Mouse (Mus musculus) ES-Bruce4 (cell line): Measurements from ENCODE around the gene Adprh. TPM values are rescaled to one million over a fixed set of nuclear protein-coding genes. Genes with fewer than 3 reads are reported as not detected.

Experiments
- H3K27ac ChIP-seq: 2 replicates; pipeline ENCODE4 v1.5.1; 2012; ENCODE audit warnings: low read length, inconsistent platforms; ENCODE audit not compliant: insufficient read depth
- H3K27me3 ChIP-seq: 2 replicates; pipeline ENCODE4 v1.6.1; 2012; ENCODE audit warnings: mild to moderate bottlenecking, low read length, inconsistent platforms; ENCODE audit not compliant: control insufficient read depth, poor library complexity, insufficient read depth, severe bottlenecking
- H3K36me3 ChIP-seq: 2 replicates; pipeline ENCODE4 v1.6.1; 2012; ENCODE audit warnings: inconsistent platforms, mild to moderate bottlenecking, low read length, moderate library complexity; ENCODE audit not compliant: control insufficient read depth, poor library complexity, insufficient read depth, severe bottlenecking
- H3K4me1 ChIP-seq: one replicate; pipeline ENCODE4 v1.8.1; 2011; ENCODE audit warnings: low read length; ENCODE audit not compliant: control insufficient read depth, insufficient read depth
- H3K4me3 ChIP-seq: 2 replicates; pipeline ENCODE4 v1.5.1; 2011; ENCODE audit warnings: low read depth, mild to moderate bottlenecking, low read length
- H3K9ac ChIP-seq: 2 replicates; pipeline ENCODE4 v1.6.1; 2012; ENCODE audit warnings: low read depth, mild to moderate bottlenecking, inconsistent platforms; ENCODE audit not compliant: poor library complexity, severe bottlenecking
- H3K9me3 ChIP-seq: replicated peaks from 2 replicates; pipeline ENCODE4 v1.6.1; 2012; ENCODE audit warnings: mild to moderate bottlenecking, low read length, inconsistent platforms; ENCODE audit not compliant: control insufficient read depth, poor library complexity, insufficient read depth, severe bottlenecking
- CTCF ChIP-seq: IDR thresholded peaks from one replicate; pipeline ENCODE4 v1.8.1; 2011; ENCODE audit warnings: low read depth, low read length
- EP300 ChIP-seq: IDR thresholded peaks from 2 replicates; pipeline ENCODE4 v1.6.1; 2011; ENCODE audit warnings: low read depth, low read length; ENCODE audit not compliant: insufficient read depth
- POLR2A ChIP-seq: IDR thresholded peaks from one replicate; pipeline ENCODE4 v1.8.1; 2011; ENCODE audit warnings: low read length; ENCODE audit not compliant: insufficient read depth
- polyA plus RNA-seq: library from polyadenylated mRNA; stranded (reverse); fragments of >200 nt; gene quantifications from 2 replicates; pipeline ENCODE4 v1.2.4, GENCODE M21; 2011; ENCODE audit warnings: low read depth; ENCODE audit not compliant: missing spikeins, insufficient read depth, insufficient read length

Adprh gene
- 50.7 and 51.3 TPM in 2 replicates for polyA plus RNA-seq

- Histone ChIP-seq H3K4me3 (peak within 1 kb of the TSS; percentile 78), H3K27me3 (no peaks in the 10 kb centered on the region), H3K4me1 (peaks cover 5% of the 10 kb centered on the region), H3K9ac (peak within 1 kb of the TSS; percentile 85), H3K36me3 (peaks cover 9% of the 10 kb centered on the region), H3K9me3 (no peaks in the 10 kb centered on the region), H3K27ac (peak within 1 kb of the TSS; percentile 45)
- peak; percentile 47 for TF ChIP-seq POLR2A
- TF ChIP-seq CTCF = no peak
- TF ChIP-seq EP300 = no peak
Observed at GRCm38 (mm10) chr16:38452442-38453202, at the start of gene Adprh. TSS of gene Adprh (minus strand) at chr16:38452703.

GRCm38 (mm10) chr16:38496604-38497140 lies 44.2 kb upstream of the Adprh start:
- Histone ChIP-seq H3K9me3 (no peaks in the 10 kb centered on the region), H3K4me1 (no peaks in the 10 kb centered on the region), H3K27ac (no peak overlapping the region), H3K4me3 (no peak overlapping the region), H3K9ac (no peak overlapping the region), H3K36me3 (no peaks in the 10 kb centered on the region), H3K27me3 (no peaks in the 10 kb centered on the region)
- TF ChIP-seq CTCF (no peak), EP300 (no peak), POLR2A (no peak)

GRCm38 (mm10) chr16:38493890-38494289 lies 41.4 kb upstream of the Adprh start:
- no peaks in the 10 kb centered on the region for H3K9me3 ChIP-seq
- no peak overlapping the region for H3K4me3 ChIP-seq
- no peaks in the 10 kb centered on the region for H3K27me3 ChIP-seq
- no peaks in the 10 kb centered on the region for H3K4me1 ChIP-seq
- no peak overlapping the region for H3K9ac ChIP-seq
- no peak for TF ChIP-seq CTCF
- no peak for TF ChIP-seq POLR2A
- TF ChIP-seq EP300 = no peak
- H3K27ac ChIP-seq = no peak overlapping the region
- H3K36me3 ChIP-seq = no peaks in the 10 kb centered on the region

- Histone ChIP-seq H3K4me1 (no peaks in the 10 kb centered on the region), H3K36me3 (no peaks in the 10 kb centered on the region), H3K9ac (no peak overlapping the region), H3K9me3 (no peaks in the 10 kb centered on the region), H3K27me3 (no peaks in the 10 kb centered on the region), H3K4me3 (no peak overlapping the region), H3K27ac (no peak overlapping the region)
- no peak for TF ChIP-seq EP300
- no peak for TF ChIP-seq CTCF
- TF ChIP-seq POLR2A = no peak
Observed at GRCm38 (mm10) chr16:38492551-38492950, 40.0 kb upstream of the Adprh start.

GRCm38 (mm10) chr16:38483582-38484309 lies 31.2 kb upstream of the Adprh start:
- Histone ChIP-seq H3K9ac (no peak overlapping the region), H3K27ac (no peak overlapping the region)
- TF ChIP-seq CTCF (no peak), EP300 (no peak), POLR2A (no peak)

More at GRCm38 (mm10) chr16:38483582-38484309, 31.2 kb upstream of the Adprh start:
- H3K4me3 ChIP-seq = peak overlapping the region; percentile 51
- H3K36me3 ChIP-seq = no peaks in the 10 kb centered on the region
- H3K9me3 ChIP-seq = no peaks in the 10 kb centered on the region
- H3K27me3 ChIP-seq = no peaks in the 10 kb centered on the region
- H3K4me1 ChIP-seq = no peaks in the 10 kb centered on the region
